Mouse (Mus musculus): ENCODE measurements at regions not wholly inside any gene's neighbourhood (a gene's known extent, or its start where the extent isn't known, plus 50 kb on each side); places are given as distances from the start of the nearest gene placed in this dataset.

- TF ChIP-seq USF2 (conservative IDR thresholded peaks at IDR 0.05; ENCODE audit: low read depth, low read length) (no peak), KAT2A (IDR thresholded peaks at IDR 0.05; ENCODE audit: insufficient replicate concordance, low read length) (no peak), MAFK (IDR thresholded peaks at IDR 0.05; ENCODE audit: insufficient replicate concordance, low read length) (no peak), SMC3 (IDR thresholded peaks at IDR 0.05; ENCODE audit: low read depth, low read length) (peak; percentile 30), RAD21 (IDR thresholded peaks at IDR 0.05; ENCODE audit: low read depth, low read length) (peak; percentile 53), CTCF (conservative IDR thresholded peaks at IDR 0.05 in 1 of 2, IDR thresholded peaks at IDR 0.05 in 1 of 2; ENCODE audit: low read depth in 2 of 2, low read length in 2 of 2) (0 out of 4 replicates have a peak, but pooled peaks of 1 of the 2 experiments have one; percentile 30), HCFC1 (IDR thresholded peaks at IDR 0.05; ENCODE audit: low read depth, low read length) (no peak)
- no peak overlapping the region for H3K4me2 ChIP-seq (ENCODE audit: insufficient read depth, low read depth, poor library complexity, severe bottlenecking)
- in situ Hi-C loops (cut with MboI; ENCODE audit: low pct_ligation_motif_present, low pct_unique_long_range_greater_than_20kb, low sequenced_read_pairs), result no loop called here
- H3K27ac ChIP-seq (ENCODE audit: insufficient read depth, low read depth), result no peak overlapping the region
- no peak overlapping the region for H3K4me3 ChIP-seq (replicated peaks in 1 of 3; ENCODE audit: low read depth in 2 of 3, low read length in 2 of 3, poor library complexity in 1 of 3)
- no peak for DNase-seq (ENCODE audit: extremely low read depth)
- H3K79me2 ChIP-seq (replicated peaks; ENCODE audit: control insufficient read depth, extremely low read depth, insufficient read depth, poor library complexity, severe bottlenecking), result no peaks in the 10 kb centered on the region
- no peaks in the 10 kb centered on the region for H3K36me3 ChIP-seq (replicated peaks in 1 of 2; ENCODE audit: control insufficient read depth in 1 of 2, insufficient read depth in 1 of 2, low read length in 1 of 2)
- H3K9me3 ChIP-seq (replicated peaks; ENCODE audit: low read length), result no peaks in the 10 kb centered on the region
- no peaks in the 10 kb centered on the region for H3K4me1 ChIP-seq (ENCODE audit: control insufficient read depth in 1 of 2, insufficient read depth in 2 of 2)
- dilution Hi-C loops (cut with MboI; ENCODE audit: extremely low pct_ligation_motif_present, extremely low pct_unique_long_range_greater_than_20kb, low sequenced_read_pairs), result no loop called here
- no peaks in the 10 kb centered on the region for H3K27me3 ChIP-seq (replicated peaks)
- H3K9ac ChIP-seq (ENCODE audit: insufficient read depth, low read depth), result no peak overlapping the region
Observed at GRCm38 (mm10) chr14:100960198-100960597, 239.9 kb downstream of the Prr30 start.

DNA sequence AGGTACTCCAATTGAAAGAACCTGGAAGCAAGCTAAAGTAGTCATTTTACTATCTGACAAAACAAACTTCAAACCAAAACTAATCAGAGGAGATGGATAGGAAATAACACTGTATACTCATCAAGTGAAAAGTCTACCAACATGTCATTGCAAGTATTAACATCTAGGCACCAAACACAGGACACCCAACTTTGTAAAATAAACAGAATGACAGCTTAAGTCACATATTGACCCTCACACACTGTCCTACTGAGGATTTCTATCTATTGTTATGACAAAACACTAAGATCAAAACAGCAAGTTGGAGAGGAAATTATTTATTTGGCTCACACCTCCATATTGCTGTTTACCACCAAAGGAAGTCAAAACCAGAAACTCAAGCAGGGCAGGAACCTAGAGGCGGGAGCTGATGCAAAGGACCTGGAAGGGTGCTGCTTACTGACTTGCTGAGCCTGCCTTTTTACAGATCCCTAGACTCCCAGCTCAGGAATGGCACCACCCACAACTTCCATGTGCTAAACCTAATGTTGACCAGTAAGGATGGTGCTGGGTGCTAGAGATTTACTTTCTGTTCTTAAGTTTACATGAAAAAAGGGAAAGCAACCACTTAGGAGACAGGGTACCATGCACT lies 244.2 kb downstream of the Prr30 start:
- in situ Hi-C loops (cut with MboI; ENCODE audit: low pct_ligation_motif_present, low pct_unique_long_range_greater_than_20kb, low sequenced_read_pairs), result no loop called here
- dilution Hi-C loops (cut with MboI; ENCODE audit: extremely low pct_ligation_motif_present, extremely low pct_unique_long_range_greater_than_20kb, low sequenced_read_pairs), result no loop called here
- Histone ChIP-seq H3K4me2 (ENCODE audit: insufficient read depth, low read depth, poor library complexity, severe bottlenecking) (no peak overlapping the region), H3K4me3 (replicated peaks in 1 of 3; ENCODE audit: low read depth in 2 of 3, low read length in 2 of 3, poor library complexity in 1 of 3) (no peak overlapping the region), H3K27me3 (replicated peaks) (no peaks in the 10 kb centered on the region), H3K79me2 (replicated peaks; ENCODE audit: control insufficient read depth, extremely low read depth, insufficient read depth, poor library complexity, severe bottlenecking) (no peaks in the 10 kb centered on the region), H3K4me1 (ENCODE audit: control insufficient read depth in 1 of 2, insufficient read depth in 2 of 2) (no peaks in the 10 kb centered on the region), H3K27ac (ENCODE audit: insufficient read depth, low read depth) (no peak overlapping the region), H3K36me3 (replicated peaks in 1 of 2; ENCODE audit: control insufficient read depth in 1 of 2, insufficient read depth in 1 of 2, low read length in 1 of 2) (no peaks in the 10 kb centered on the region), H3K9me3 (replicated peaks; ENCODE audit: low read length) (no peaks in the 10 kb centered on the region), H3K9ac (ENCODE audit: insufficient read depth, low read depth) (no peak overlapping the region)
- no peak for DNase-seq (ENCODE audit: extremely low read depth)
- no peak for TF ChIP-seq RCOR1 (conservative IDR thresholded peaks at IDR 0.05; ENCODE audit: low read depth, low read length)
- TF ChIP-seq USF1 (IDR thresholded peaks at IDR 0.05; ENCODE audit: low read depth, low read length), result no peak

DNA sequence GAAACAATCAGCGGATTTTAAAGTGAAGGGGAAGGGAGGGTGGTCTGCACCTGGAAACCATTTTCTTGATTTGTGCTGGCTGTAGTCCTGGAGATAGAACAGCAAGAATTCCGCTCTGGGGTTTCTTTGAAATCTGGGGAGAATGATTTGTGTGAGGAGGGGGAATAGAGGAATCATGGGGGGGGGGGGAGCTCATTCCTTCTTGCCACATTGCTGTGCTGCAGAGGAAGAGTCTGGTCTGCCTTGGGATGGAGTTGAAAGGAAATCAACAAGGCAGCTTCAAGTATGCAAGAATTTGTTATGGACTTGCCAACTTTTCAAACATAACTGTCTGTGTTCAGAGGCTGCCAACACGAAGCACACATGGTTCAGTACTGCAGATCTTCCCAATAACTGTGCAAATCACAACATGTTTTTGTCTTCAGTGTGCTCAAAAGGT lies 249.4 kb downstream of the Prr30 start:
- Histone ChIP-seq H3K36me3 (replicated peaks in 1 of 2; ENCODE audit: control insufficient read depth in 1 of 2, insufficient read depth in 1 of 2, low read length in 1 of 2) (no peaks in the 10 kb centered on the region), H3K4me1 (ENCODE audit: control insufficient read depth in 1 of 2, insufficient read depth in 2 of 2) (no peaks in the 10 kb centered on the region), H3K79me2 (replicated peaks; ENCODE audit: control insufficient read depth, extremely low read depth, insufficient read depth, poor library complexity, severe bottlenecking) (no peaks in the 10 kb centered on the region), H3K27ac (ENCODE audit: insufficient read depth, low read depth) (no peak overlapping the region), H3K9ac (ENCODE audit: insufficient read depth, low read depth) (no peak overlapping the region), H3K4me3 (replicated peaks in 1 of 3; ENCODE audit: low read depth in 2 of 3, low read length in 2 of 3, poor library complexity in 1 of 3) (no peak overlapping the region), H3K4me2 (ENCODE audit: insufficient read depth, low read depth, poor library complexity, severe bottlenecking) (no peak overlapping the region), H3K27me3 (replicated peaks) (no peaks in the 10 kb centered on the region), H3K9me3 (replicated peaks; ENCODE audit: low read length) (no peaks in the 10 kb centered on the region)
- TF ChIP-seq GABPA (IDR thresholded peaks at IDR 0.05; ENCODE audit: insufficient replicate concordance, low read depth, low read length) (no peak), NRF1 (IDR thresholded peaks at IDR 0.05; ENCODE audit: low read depth, low read length) (no peak), MEF2A (IDR thresholded peaks at IDR 0.05; ENCODE audit: borderline replicate concordance, low read depth, low read length) (no peak), CHD1 (IDR thresholded peaks at IDR 0.05; ENCODE audit: low read depth, low read length) (no peak), ZNF384 (IDR thresholded peaks at IDR 0.05; ENCODE audit: low read depth, low read length) (no peak), JUN (IDR thresholded peaks at IDR 0.05; ENCODE audit: insufficient read depth, low read depth, low read length) (no peak), CTCF (conservative IDR thresholded peaks at IDR 0.05 in 1 of 2, IDR thresholded peaks at IDR 0.05 in 1 of 2; ENCODE audit: low read depth in 2 of 2, low read length in 2 of 2) (no peak), RCOR1 (conservative IDR thresholded peaks at IDR 0.05; ENCODE audit: low read depth, low read length) (no peak), USF1 (IDR thresholded peaks at IDR 0.05; ENCODE audit: low read depth, low read length) (no peak), MYC (IDR thresholded peaks at IDR 0.05; ENCODE audit: low read depth, low read length) (no peak), JUND (conservative IDR thresholded peaks at IDR 0.05; ENCODE audit: low read depth, low read length) (no peak), SIN3A (IDR thresholded peaks at IDR 0.05; ENCODE audit: low read length) (no peak), UBTF (IDR thresholded peaks at IDR 0.05; ENCODE audit: low read depth, low read length) (no peak), EP300 (IDR thresholded peaks at IDR 0.05; ENCODE audit: low read length) (no peak)
- in situ Hi-C loops (cut with MboI; ENCODE audit: low pct_ligation_motif_present, low pct_unique_long_range_greater_than_20kb, low sequenced_read_pairs), result no loop called here
- dilution Hi-C loops (cut with MboI; ENCODE audit: extremely low pct_ligation_motif_present, extremely low pct_unique_long_range_greater_than_20kb, low sequenced_read_pairs), result no loop called here
- no peak for DNase-seq (ENCODE audit: extremely low read depth)
